8 mouse cellular contexts compared by ENCODE assay signal in genomic region chr5:142821266-142821973, GRCm38 (mm10). TPM values are rescaled to one million over a fixed set of nuclear protein-coding genes. Genes with fewer than 3 reads are reported as not detected.
DNase-seq lines count a peak whose midpoint lies in the region; ATAC-seq and TF ChIP-seq lines count a peak whose summit lies in the region.

No protein-coding gene starts in this region.

- TF ChIP-seq EP300 in heart, adult 2 months (IDR thresholded peaks at IDR 0.05; ENCODE audit: insufficient read depth, low read depth, low read length), result 0 out of 2 replicates have a peak, but pooled peaks have one; percentile 15

- no peaks in the 10 kb centered on the region for H3K79me2 ChIP-seq in heart, adult 2 months (replicated peaks; ENCODE audit: control insufficient read depth, insufficient read depth, low read length)

- 0% methylated on average over 36 of the region's 36 CpGs for WGBS in embryonic facial prominence, embryonic 11.5 days
- WGBS in heart, adult 2 months, result under 1% methylated on average over 36 of the region's 36 CpGs
- WGBS in limb, embryonic 15.5 days, result under 1% methylated on average over 36 of the region's 36 CpGs
- under 1% methylated on average over 36 of the region's 36 CpGs for WGBS in midbrain, embryonic 16.5 days

- peak; percentile 87 for TF ChIP-seq POLR2A in heart, adult 2 months (IDR thresholded peaks at IDR 0.05; ENCODE audit: insufficient read depth, low read depth, low read length)

- H3K27ac ChIP-seq in embryonic facial prominence, embryonic 11.5 days (replicated peaks; ENCODE audit: low read depth, low read length), result peak overlapping the region; percentile 100
- peak overlapping the region; percentile 100 for H3K27ac ChIP-seq in heart, adult 2 months
- peak overlapping the region; percentile 100 for H3K27ac ChIP-seq in limb, embryonic 15.5 days
- H3K27ac ChIP-seq in midbrain, embryonic 16.5 days (ENCODE audit: low read length), result peak overlapping the region; percentile 100

- ATAC-seq in embryonic facial prominence, embryonic 11.5 days (replicated peaks; ENCODE audit: insufficient number of reproducible peaks, low FRiP score, low TSS enrichment, low read depth), result peak; percentile 9
- ATAC-seq in limb, embryonic 15.5 days (ENCODE audit: insufficient number of reproducible peaks, low FRiP score, low TSS enrichment, low read depth), result peak; percentile 20
- no peak for ATAC-seq in midbrain, embryonic 16.5 days

- intact Hi-C loops in heart, adult 2 months (cut with DNase I), result loop anchor here (5.0 kb wide), 1 partner anchor 56 kb away; no protein-coding TSS in a partner anchor

- DNase-seq in left cerebral cortex, adult 18-20 months (ENCODE audit: low spot score in 2 of 2), result peak; percentile 63 to 70
- DNase-seq in left cerebral cortex, adult 11 months (ENCODE audit: low spot score), result no peak
- DNase-seq in embryonic facial prominence, embryonic 11.5 days (ENCODE audit: low spot score), result peak; percentile 85
- DNase-seq in heart, adult 2 months, result peak; percentile 92 to 95
- DNase-seq in kidney, adult 18-20 months, result peak; percentile 95
- DNase-seq in spleen, postnatal 4 days (ENCODE audit: low spot score in 2 of 2), result peak; percentile 63 to 85

- peak overlapping the region; percentile 97 for H3K9ac ChIP-seq in embryonic facial prominence, embryonic 11.5 days (replicated peaks; ENCODE audit: low read length)
- peak overlapping the region; percentile 89 for H3K9ac ChIP-seq in heart, adult 2 months (ENCODE audit: low read depth, low read length)
- peak overlapping the region; percentile 82 for H3K9ac ChIP-seq in limb, embryonic 15.5 days
- H3K9ac ChIP-seq in midbrain, embryonic 16.5 days (ENCODE audit: low read depth, low read length), result peak overlapping the region; percentile 97

- peaks cover 10% of the 10 kb centered on the region for H3K4me1 ChIP-seq in embryonic facial prominence, embryonic 11.5 days (ENCODE audit: control insufficient read depth, insufficient read depth, low read length)
- no peaks in the 10 kb centered on the region; the same call in 1 of the 2 replicates for H3K4me1 ChIP-seq in heart, adult 2 months (ENCODE audit: control insufficient read depth, insufficient read depth, low read length)
- peaks cover 42% of the 10 kb centered on the region for H3K4me1 ChIP-seq in limb, embryonic 15.5 days
- H3K4me1 ChIP-seq in midbrain, embryonic 16.5 days (ENCODE audit: control insufficient read depth, insufficient read depth, low read length), result peaks cover 30% of the 10 kb centered on the region

- H3K4me2 ChIP-seq in embryonic facial prominence, embryonic 11.5 days (ENCODE audit: low read depth, low read length), result peak overlapping the region; percentile 86
- H3K4me2 ChIP-seq in limb, embryonic 15.5 days, result peak overlapping the region; percentile 75
- H3K4me2 ChIP-seq in midbrain, embryonic 16.5 days (ENCODE audit: low read length), result peak overlapping the region; percentile 97

- H3K27me3 ChIP-seq in embryonic facial prominence, embryonic 11.5 days (ENCODE audit: control insufficient read depth, insufficient read depth, low read length), result no peaks in the 10 kb centered on the region
- H3K27me3 ChIP-seq in heart, adult 2 months (ENCODE audit: control insufficient read depth, insufficient read depth, low read length), result no peaks in the 10 kb centered on the region
- no peaks in the 10 kb centered on the region for H3K27me3 ChIP-seq in limb, embryonic 15.5 days
- no peaks in the 10 kb centered on the region for H3K27me3 ChIP-seq in midbrain, embryonic 16.5 days (ENCODE audit: control insufficient read depth, insufficient read depth, low read depth, low read length)

- peak overlapping the region; percentile 98 for H3K4me3 ChIP-seq in embryonic facial prominence, embryonic 11.5 days (ENCODE audit: low read depth, low read length)
- peak overlapping the region; percentile 76 for H3K4me3 ChIP-seq in heart, adult 2 months
- peak overlapping the region; percentile 67 for H3K4me3 ChIP-seq in limb, embryonic 15.5 days
- peak overlapping the region; percentile 87 for H3K4me3 ChIP-seq in midbrain, embryonic 16.5 days (ENCODE audit: low read depth, low read length)

- peak; percentile 26; the same call in 1 of the 2 replicates for TF ChIP-seq CTCF in heart, adult 2 months (IDR thresholded peaks at IDR 0.05)

- H3K9me3 ChIP-seq in embryonic facial prominence, embryonic 11.5 days (replicated peaks; ENCODE audit: control insufficient read depth, low read length), result no peaks in the 10 kb centered on the region
- no peaks in the 10 kb centered on the region for H3K9me3 ChIP-seq in limb, embryonic 15.5 days
- no peaks in the 10 kb centered on the region for H3K9me3 ChIP-seq in midbrain, embryonic 16.5 days (replicated peaks; ENCODE audit: control insufficient read depth, low read length, poor library complexity, severe bottlenecking)

- H3K36me3 ChIP-seq in embryonic facial prominence, embryonic 11.5 days (replicated peaks; ENCODE audit: control insufficient read depth, insufficient read depth, low read depth, low read length), result no peaks in the 10 kb centered on the region
- H3K36me3 ChIP-seq in heart, adult 2 months (ENCODE audit: control insufficient read depth, insufficient read depth, low read length), result no peaks in the 10 kb centered on the region
- H3K36me3 ChIP-seq in limb, embryonic 15.5 days, result no peaks in the 10 kb centered on the region
- no peaks in the 10 kb centered on the region for H3K36me3 ChIP-seq in midbrain, embryonic 16.5 days (ENCODE audit: control insufficient read depth, insufficient read depth, low read length)

RNA-seq across cellular contexts. Expression of gene Tnrc18, which starts 4.0 kb away (rescaled TPM):
- total RNA-seq in left cerebral cortex, adult 18-20 months (2021), result 100 to 1,000 TPM; 116 to 122 TPM
- 26.4 and 31.0 TPM in 2 replicates for polyA plus RNA-seq in embryonic facial prominence, embryonic 11.5 days (2014; fragmentation: Nextera tagmentation; extraction: Ambion mirVana)
- total RNA-seq in heart, adult 2 months (2021), result 10 to 100 TPM; 49.7 to 60.3 TPM
- polyA plus RNA-seq in heart, adult 2 months (2012; rRNA removed), result 15.1 and 18.5 TPM in 2 replicates
- 25.1 and 32.0 TPM in 2 replicates for polyA plus RNA-seq in limb, embryonic 15.5 days (2015; fragmentation: Nextera tagmentation; extraction: Ambion mirVana)
- 23.3 and 27.7 TPM in 2 replicates for polyA plus RNA-seq in midbrain, embryonic 16.5 days (2015; fragmentation: Nextera tagmentation; extraction: Ambion mirVana)
